Mouse (Mus musculus): ENCODE results near the gene Rcsd1. TPM values are rescaled to one million over a fixed set of nuclear protein-coding genes. Genes with fewer than 3 reads are reported as not detected.

The Rcsd1 gene
- total and polyA plus RNA-seq, 2 experiments: 2.6 to 3.3 TPM

DNA sequence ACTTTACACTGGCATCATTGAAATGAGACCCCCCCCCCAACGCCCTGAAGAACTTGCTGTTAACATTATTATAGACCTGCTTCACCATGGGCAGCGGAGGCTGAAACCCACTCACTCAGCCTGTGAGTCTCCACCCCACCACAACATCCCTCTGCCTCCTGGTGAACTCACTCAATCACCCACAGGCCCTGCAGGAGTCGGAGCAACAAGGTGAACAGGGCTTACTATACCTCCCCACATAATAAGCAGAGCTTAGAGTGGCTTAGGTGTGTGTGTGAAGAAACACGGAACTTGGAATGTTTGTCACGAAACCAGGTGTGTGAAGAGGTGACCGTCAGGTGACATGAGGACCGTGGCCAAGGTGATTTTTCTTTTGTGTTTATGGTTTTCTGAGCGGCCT, 32.4 kb upstream of the Rcsd1 start:
- H3K9ac ChIP-seq (ENCODE audit: low read depth, low read length): no peak overlapping the region
- DNase-seq (ENCODE audit: extremely low read depth, low read depth, low spot score): no peak
- TF ChIP-seq CTCF (IDR thresholded peaks at IDR 0.05; ENCODE audit: low read depth, low read length): no peak
- TF ChIP-seq POLR2A (IDR thresholded peaks at IDR 0.05; ENCODE audit: extremely low read depth, insufficient read depth, low read length): no peak
- 89% methylated on average over 8 of the region's 8 CpGs for WGBS
- H3K79me2 ChIP-seq (ENCODE audit: control insufficient read depth, insufficient read depth, low read length): no peaks in the 10 kb centered on the region
- no peaks in the 10 kb centered on the region for H3K4me1 ChIP-seq (ENCODE audit: control insufficient read depth, insufficient read depth, low read length)
- H3K27ac ChIP-seq (replicated peaks; ENCODE audit: insufficient read depth, low read depth, low read length): no peak overlapping the region
- no peaks in the 10 kb centered on the region for H3K27me3 ChIP-seq (ENCODE audit: control insufficient read depth, insufficient read depth, low read length)
- H3K36me3 ChIP-seq (ENCODE audit: control insufficient read depth, insufficient read depth, low read length): no peaks in the 10 kb centered on the region
- H3K4me3 ChIP-seq (ENCODE audit: insufficient read depth, low read depth, low read length): no peak overlapping the region

GRCm38 (mm10) chr1:165738985-165739384, 29.4 kb upstream of the Rcsd1 start:
- 94% methylated on average over 1 of the region's 1 CpGs for WGBS
- Histone ChIP-seq H3K36me3 (ENCODE audit: control insufficient read depth, insufficient read depth, low read length) (no peaks in the 10 kb centered on the region), H3K27me3 (ENCODE audit: control insufficient read depth, insufficient read depth, low read length) (no peaks in the 10 kb centered on the region), H3K27ac (replicated peaks; ENCODE audit: insufficient read depth, low read depth, low read length) (no peak overlapping the region), H3K4me1 (ENCODE audit: control insufficient read depth, insufficient read depth, low read length) (no peaks in the 10 kb centered on the region), H3K79me2 (ENCODE audit: control insufficient read depth, insufficient read depth, low read length) (no peaks in the 10 kb centered on the region), H3K4me3 (ENCODE audit: insufficient read depth, low read depth, low read length) (no peak overlapping the region), H3K9ac (ENCODE audit: low read depth, low read length) (no peak overlapping the region)
- no peak for DNase-seq (ENCODE audit: extremely low read depth, low read depth, low spot score)
- TF ChIP-seq CTCF (IDR thresholded peaks at IDR 0.05; ENCODE audit: low read depth, low read length) (no peak), POLR2A (IDR thresholded peaks at IDR 0.05; ENCODE audit: extremely low read depth, insufficient read depth, low read length) (no peak)

DNA sequence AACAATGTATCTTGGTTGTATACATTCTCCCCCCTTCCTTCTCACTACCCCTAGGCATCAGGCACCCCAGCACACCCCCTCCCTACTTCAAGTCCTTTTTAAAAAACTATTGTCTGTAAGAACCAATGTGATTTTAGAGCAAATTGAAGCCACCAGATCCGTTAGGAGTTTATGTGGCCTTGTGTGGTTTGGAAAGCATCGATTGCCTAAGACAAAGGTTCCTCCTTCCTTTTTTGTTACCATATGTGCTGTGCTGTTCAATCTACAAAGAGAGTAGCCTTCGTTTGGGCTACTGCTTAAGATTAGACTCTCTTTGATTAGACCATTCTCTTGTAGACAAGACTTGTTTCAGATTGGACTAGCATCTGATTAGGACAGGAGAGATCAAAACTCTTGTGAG, 28.3 kb upstream of the Rcsd1 start:
- WGBS: 68% methylated on average over 3 of the region's 3 CpGs
- DNase-seq (ENCODE audit: extremely low read depth, low read depth, low spot score): no peak

DNA sequence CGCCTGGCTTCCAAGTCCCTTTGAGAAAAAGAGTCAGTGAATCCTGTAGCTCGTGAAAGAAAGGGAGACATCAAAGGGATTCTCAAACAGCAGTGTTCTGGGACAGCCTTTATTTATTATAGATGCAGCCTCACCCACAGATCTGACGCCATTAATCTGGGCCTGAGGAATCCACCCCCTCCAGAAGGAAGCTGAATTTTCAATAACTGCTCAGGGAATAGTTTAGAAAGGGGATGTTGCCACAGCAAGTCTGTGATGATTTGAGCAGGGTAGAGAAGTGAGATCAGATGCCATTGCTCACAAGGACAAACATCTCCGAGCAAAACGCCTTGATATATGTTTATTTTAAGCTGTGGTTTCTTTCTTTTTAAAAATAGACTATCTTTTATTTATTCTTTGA, 27.9 kb upstream of the Rcsd1 start:
- Histone ChIP-seq H3K27ac (replicated peaks; ENCODE audit: insufficient read depth, low read depth, low read length) (no peak overlapping the region), H3K27me3 (ENCODE audit: control insufficient read depth, insufficient read depth, low read length) (no peaks in the 10 kb centered on the region)
- WGBS: 88% methylated on average over 5 of the region's 5 CpGs

More for the DNA sequence above, 28.3 kb upstream of the Rcsd1 start:
- Histone ChIP-seq H3K27me3 (ENCODE audit: control insufficient read depth, insufficient read depth, low read length) (no peaks in the 10 kb centered on the region), H3K27ac (replicated peaks; ENCODE audit: insufficient read depth, low read depth, low read length) (no peak overlapping the region), H3K79me2 (ENCODE audit: control insufficient read depth, insufficient read depth, low read length) (no peaks in the 10 kb centered on the region), H3K4me1 (ENCODE audit: control insufficient read depth, insufficient read depth, low read length) (no peaks in the 10 kb centered on the region), H3K36me3 (ENCODE audit: control insufficient read depth, insufficient read depth, low read length) (no peaks in the 10 kb centered on the region), H3K9ac (ENCODE audit: low read depth, low read length) (no peak overlapping the region), H3K4me3 (ENCODE audit: insufficient read depth, low read depth, low read length) (no peak overlapping the region)
- TF ChIP-seq POLR2A (IDR thresholded peaks at IDR 0.05; ENCODE audit: extremely low read depth, insufficient read depth, low read length) (no peak), CTCF (IDR thresholded peaks at IDR 0.05; ENCODE audit: low read depth, low read length) (no peak)

DNA sequence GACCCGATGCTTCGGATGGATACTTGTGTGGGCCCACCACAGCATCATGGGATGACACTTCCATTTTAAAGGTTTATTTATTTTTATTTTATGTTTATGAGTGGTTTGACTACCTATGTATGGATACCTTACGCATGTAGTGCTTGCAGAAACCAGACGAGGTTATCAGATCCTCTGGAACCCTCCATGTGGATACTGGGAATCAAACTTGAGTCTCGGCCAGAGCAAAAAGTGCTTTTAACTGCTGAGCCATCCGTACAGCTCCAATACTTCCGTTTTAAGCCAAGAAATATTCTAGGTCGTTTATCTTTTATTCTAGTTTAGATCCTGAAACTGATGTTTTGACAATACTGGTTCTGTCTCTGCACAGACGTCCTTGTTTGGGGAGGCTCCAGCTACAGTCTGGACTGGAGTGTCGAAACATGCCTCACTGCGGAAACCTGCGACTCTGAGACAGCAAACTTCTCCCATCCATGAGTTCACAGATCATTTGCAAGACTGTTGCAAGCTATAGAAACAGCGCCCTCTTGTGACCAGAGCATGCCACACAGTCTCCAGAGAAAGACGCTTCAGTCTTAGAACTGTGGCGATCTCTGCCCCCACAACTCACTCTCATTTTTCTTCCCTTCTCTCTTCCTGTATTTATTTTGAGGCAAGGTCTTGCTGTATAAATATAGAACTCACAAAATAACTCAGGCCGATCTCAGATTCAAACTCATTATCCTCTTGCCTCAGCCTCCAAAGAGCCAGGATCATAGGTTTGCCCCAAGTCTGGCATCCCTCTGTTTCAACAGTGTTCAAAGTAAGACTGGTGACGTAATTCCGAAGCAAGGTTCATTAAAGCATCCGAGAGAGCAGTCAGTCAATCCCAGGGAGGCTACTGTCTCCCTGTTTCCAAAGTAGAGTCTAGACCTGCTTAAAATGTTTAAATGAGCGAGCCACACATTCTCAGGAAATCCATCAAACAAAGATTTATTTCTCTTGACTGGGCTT, 26.6 kb upstream of the Rcsd1 start:
- no peak overlapping the region for H3K4me3 ChIP-seq (ENCODE audit: insufficient read depth, low read depth, low read length)
- H3K4me1 ChIP-seq (ENCODE audit: control insufficient read depth, insufficient read depth, low read length): no peaks in the 10 kb centered on the region
- DNase-seq (ENCODE audit: extremely low read depth, low read depth, low spot score): peak; percentile 82
- no peaks in the 10 kb centered on the region for H3K27me3 ChIP-seq (ENCODE audit: control insufficient read depth, insufficient read depth, low read length)
- no peaks in the 10 kb centered on the region for H3K79me2 ChIP-seq (ENCODE audit: control insufficient read depth, insufficient read depth, low read length)
- no peak overlapping the region for H3K9ac ChIP-seq (ENCODE audit: low read depth, low read length)
- no peak overlapping the region for H3K27ac ChIP-seq (replicated peaks; ENCODE audit: insufficient read depth, low read depth, low read length)
- no peak for TF ChIP-seq POLR2A (IDR thresholded peaks at IDR 0.05; ENCODE audit: extremely low read depth, insufficient read depth, low read length)
- TF ChIP-seq CTCF (IDR thresholded peaks at IDR 0.05; ENCODE audit: low read depth, low read length): peak; percentile 76
- WGBS: 31% methylated on average over 20 of the region's 20 CpGs
- no peaks in the 10 kb centered on the region for H3K36me3 ChIP-seq (ENCODE audit: control insufficient read depth, insufficient read depth, low read length)

More for the DNA sequence above, 27.9 kb upstream of the Rcsd1 start:
- no peaks in the 10 kb centered on the region for H3K79me2 ChIP-seq (ENCODE audit: control insufficient read depth, insufficient read depth, low read length)
- H3K9ac ChIP-seq (ENCODE audit: low read depth, low read length): no peak overlapping the region
- H3K4me1 ChIP-seq (ENCODE audit: control insufficient read depth, insufficient read depth, low read length): no peaks in the 10 kb centered on the region
- TF ChIP-seq POLR2A (IDR thresholded peaks at IDR 0.05; ENCODE audit: extremely low read depth, insufficient read depth, low read length) (no peak), CTCF (IDR thresholded peaks at IDR 0.05; ENCODE audit: low read depth, low read length) (no peak)
- DNase-seq (ENCODE audit: extremely low read depth, low read depth, low spot score): no peak
- no peak overlapping the region for H3K4me3 ChIP-seq (ENCODE audit: insufficient read depth, low read depth, low read length)
- no peaks in the 10 kb centered on the region for H3K36me3 ChIP-seq (ENCODE audit: control insufficient read depth, insufficient read depth, low read length)

DNA sequence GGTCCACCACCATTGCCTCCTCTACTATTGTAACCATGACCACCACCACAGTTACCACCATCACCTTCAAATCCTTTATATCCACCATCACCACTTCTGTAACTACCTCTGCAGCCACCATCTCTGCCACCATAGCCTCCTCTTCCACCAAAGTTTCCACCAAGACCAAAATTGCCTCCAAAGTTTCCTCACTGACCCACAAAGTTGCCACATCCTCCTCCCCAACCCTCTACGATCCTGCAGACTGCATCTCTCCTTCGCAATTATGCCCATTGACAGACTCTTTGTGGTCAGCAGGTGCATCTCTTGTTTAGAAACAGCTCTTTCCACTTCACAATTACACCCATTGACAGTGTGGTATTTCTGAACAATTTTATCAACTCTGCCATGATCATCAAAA, 25.3 kb upstream of the Rcsd1 start:
- Histone ChIP-seq H3K9ac (ENCODE audit: low read depth, low read length) (no peak overlapping the region), H3K27ac (replicated peaks; ENCODE audit: insufficient read depth, low read depth, low read length) (no peak overlapping the region), H3K4me1 (ENCODE audit: control insufficient read depth, insufficient read depth, low read length) (no peaks in the 10 kb centered on the region), H3K79me2 (ENCODE audit: control insufficient read depth, insufficient read depth, low read length) (no peaks in the 10 kb centered on the region), H3K27me3 (ENCODE audit: control insufficient read depth, insufficient read depth, low read length) (no peaks in the 10 kb centered on the region), H3K4me3 (ENCODE audit: insufficient read depth, low read depth, low read length) (no peak overlapping the region), H3K36me3 (ENCODE audit: control insufficient read depth, insufficient read depth, low read length) (no peaks in the 10 kb centered on the region)
- 85% methylated on average over 2 of the region's 2 CpGs for WGBS
- TF ChIP-seq POLR2A (IDR thresholded peaks at IDR 0.05; ENCODE audit: extremely low read depth, insufficient read depth, low read length): no peak
- no peak for TF ChIP-seq CTCF (IDR thresholded peaks at IDR 0.05; ENCODE audit: low read depth, low read length)
- no peak for DNase-seq (ENCODE audit: extremely low read depth, low read depth, low spot score)
